Mouse (Mus musculus) cerebellum, adult 2 months (tissue): ENCODE measurements at regions not wholly inside any gene's neighbourhood (a gene's known extent, or its start where the extent isn't known, plus 50 kb on each side); places are given as distances from the start of the nearest gene placed in this dataset.

Experiments used
- CTCF ChIP-seq: fragments of 200-500 bp; IDR thresholded peaks from 2 replicates; pipeline ENCODE4 v1.5.1; 2011; ENCODE audit warnings: low read depth, mild to moderate bottlenecking, control low read depth, low read length, moderate library complexity, borderline replicate concordance; ENCODE audit not compliant: insufficient read depth
- POLR2A ChIP-seq: fragments of 200-500 bp; IDR thresholded peaks from 2 replicates; pipeline ENCODE4 v1.6.1; 2011; ENCODE audit warnings: low read length, control low read depth, borderline replicate concordance; ENCODE audit not compliant: insufficient read depth

DNA sequence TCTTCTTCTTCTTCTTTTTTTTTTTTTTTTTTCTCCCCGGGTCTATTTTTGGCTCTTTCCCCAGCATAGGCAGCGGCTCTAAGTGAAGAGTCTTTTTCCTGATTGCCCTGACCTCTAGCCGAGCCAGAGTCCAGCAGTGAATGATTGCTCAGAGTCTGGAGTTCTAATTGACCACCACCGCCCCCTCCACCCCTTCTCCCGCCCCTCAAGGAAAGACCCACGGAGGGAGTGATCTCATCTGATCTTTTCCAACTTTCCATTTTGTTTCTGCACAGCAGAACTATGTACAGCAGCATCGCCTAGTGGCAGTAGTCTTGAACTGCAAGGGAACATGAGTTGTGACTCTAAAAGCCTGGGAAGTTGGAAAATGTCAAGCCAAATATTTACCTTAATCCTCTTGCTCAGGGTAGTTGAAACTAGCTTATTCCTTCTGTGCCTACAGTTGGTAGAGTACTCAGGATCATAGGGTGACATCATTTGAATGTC lies 317.8 kb upstream of the Myo3a start:
- peak; percentile 73; the same call in 1 of the 2 replicates for TF ChIP-seq CTCF
- no peak for TF ChIP-seq POLR2A
